Mouse (Mus musculus) lung, embryonic 14.5 days (tissue): ENCODE data around the gene 5730596B20Rik. TPM values are rescaled to one million over a fixed set of nuclear protein-coding genes. Genes with fewer than 3 reads are reported as not detected.

Experiments
- ATAC-seq: fragments of 200-750 bp; cut with Nextera tagmentation; 2 replicates; pipeline ENCODE4 v1.8.0; 2017; ENCODE audit warnings: mild to moderate bottlenecking, moderate TSS enrichment, moderate library complexity; ENCODE audit not compliant: insufficient read depth
- DNase-seq: peaks from one replicate; pipeline ENCODE4 v3.0.0-alpha.2; 2015
- H3K27ac ChIP-seq: fragments of 300-500 bp; sonication (generic); 2 replicates; pipeline ENCODE4 v1.5.1; 2014; ENCODE audit warnings: low read depth, mild to moderate bottlenecking, moderate library complexity
- H3K27me3 ChIP-seq: fragments of 300-500 bp; sonication (generic); 2 replicates; pipeline ENCODE4 v1.6.1; 2014; ENCODE audit warnings: low read length, control low read depth; ENCODE audit not compliant: insufficient read depth
- H3K36me3 ChIP-seq: fragments of 300-500 bp; sonication (generic); 2 replicates; pipeline ENCODE4 v1.6.1; 2014; ENCODE audit warnings: control low read depth; ENCODE audit not compliant: insufficient read depth
- H3K4me1 ChIP-seq: fragments of 300-500 bp; sonication (generic); 2 replicates; pipeline ENCODE4 v1.6.1; 2014; ENCODE audit warnings: antibody characterized with exemption, control low read depth; ENCODE audit not compliant: insufficient read depth
- H3K4me2 ChIP-seq: fragments of 300-500 bp; sonication (generic); 2 replicates; pipeline ENCODE4 v1.6.1; 2014; ENCODE audit warnings: mild to moderate bottlenecking
- H3K4me3 ChIP-seq: fragments of 300-500 bp; sonication (generic); 2 replicates; pipeline ENCODE4 v1.5.1; 2014; ENCODE audit warnings: low read depth, low read length
- H3K9ac ChIP-seq: fragments of 300-500 bp; sonication (generic); 2 replicates; pipeline ENCODE4 v1.6.1; 2014
- H3K9me3 ChIP-seq: fragments of 300-500 bp; sonication (generic); 2 replicates; pipeline ENCODE4 v1.6.1; 2016; ENCODE audit warnings: low read depth, low read length, control low read depth
- CTCF ChIP-seq: IDR thresholded peaks from 2 replicates; pipeline ENCODE4 v1.5.1; 2016; ENCODE audit warnings: antibody characterized with exemption, low read depth
- WGBS: fragments of 180-500 bp; shearing (Covaris S2); extraction: QIAGEN DNeasy Blood & Tissue Kit; methylation state at CpG from one replicate; pipeline ENCODE4 v1.1.7; 2014; 5-methylcytosine and 5-hydroxymethylcytosine counted together
- polyA plus RNA-seq: library from polyadenylated mRNA; unstranded; fragments of >200 nt; fragmentation: Nextera tagmentation; extraction: Ambion mirVana; gene quantifications from 2 replicates; pipeline ENCODE4 v1.2.1, GENCODE M21; 2014

5730596B20Rik gene
- polyA plus RNA-seq, 1 experiment from 2014 or later: 2.6 TPM

DNA sequence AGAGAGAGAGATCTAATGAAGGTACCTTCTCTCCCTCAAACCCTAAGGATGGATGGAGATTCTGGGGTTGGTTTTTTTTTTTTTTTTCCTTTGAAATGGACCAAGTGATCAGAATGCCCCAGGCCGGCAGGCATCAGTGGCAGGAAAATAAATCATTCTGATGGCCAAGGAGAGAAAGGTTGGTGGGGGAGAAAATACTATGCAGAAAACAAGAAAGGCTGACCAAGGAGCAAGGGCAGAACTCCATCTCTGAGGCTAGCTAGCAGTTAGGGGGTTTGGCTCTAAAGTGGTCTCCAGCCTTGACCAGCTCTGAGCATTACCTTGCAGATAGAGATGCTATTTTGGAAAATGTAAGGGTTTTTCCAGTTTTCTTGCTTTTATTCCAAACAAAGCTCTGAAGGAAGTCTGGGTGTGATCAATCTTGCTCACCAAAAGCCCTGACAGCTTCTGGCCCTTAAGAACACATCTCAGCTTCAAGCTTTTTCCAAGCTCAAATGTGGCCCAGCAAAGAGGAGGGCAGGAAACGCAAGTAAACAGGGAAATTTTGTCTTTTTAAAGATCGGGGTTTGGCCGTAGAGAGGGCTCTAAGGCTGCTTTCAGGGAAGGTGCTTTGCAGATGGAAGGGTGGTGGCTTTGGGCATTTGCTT, 10.7 kb upstream of the 5730596B20Rik start:
- DNase-seq (peak; percentile 75), ATAC-seq (no peak)
- Histone ChIP-seq H3K27me3 (peaks cover 33% of the 10 kb centered on the region), H3K27ac (peak overlapping the region; percentile 98), H3K4me2 (peak overlapping the region; percentile 79), H3K36me3 (peaks cover 10% of the 10 kb centered on the region), H3K9me3 (no peaks in the 10 kb centered on the region), H3K4me1 (peaks cover 17% of the 10 kb centered on the region), H3K4me3 (peak overlapping the region; percentile 71), H3K9ac (peak overlapping the region; percentile 91)
- WGBS: 14% methylated on average over 4 of the region's 4 CpGs
- TF ChIP-seq CTCF: no peak

- WGBS: 31% methylated on average over 1 of the region's 1 CpGs
- Histone ChIP-seq H3K27ac (peak overlapping the region; percentile 98), H3K36me3 (peaks cover 10% of the 10 kb centered on the region), H3K4me2 (peak overlapping the region; percentile 79), H3K27me3 (peaks cover 34% of the 10 kb centered on the region), H3K9ac (peak overlapping the region; percentile 91), H3K4me3 (peak overlapping the region; percentile 71), H3K9me3 (no peaks in the 10 kb centered on the region), H3K4me1 (peaks cover 17% of the 10 kb centered on the region)
- no peak for TF ChIP-seq CTCF
- ATAC-seq (no peak), DNase-seq (no peak)
Measured at GRCm38 (mm10) chr6:52167176-52167575, 10.1 kb upstream of the 5730596B20Rik start.

- Histone ChIP-seq H3K27me3 (peaks cover 36% of the 10 kb centered on the region), H3K4me2 (peak overlapping the region; percentile 79), H3K4me3 (peak overlapping the region; percentile 71), H3K36me3 (peaks cover 10% of the 10 kb centered on the region), H3K9me3 (no peaks in the 10 kb centered on the region), H3K27ac (peak overlapping the region; percentile 98), H3K9ac (peak overlapping the region; percentile 91), H3K4me1 (peaks cover 17% of the 10 kb centered on the region)
- no peak for TF ChIP-seq CTCF
- WGBS: 8% methylated on average over 14 of the region's 14 CpGs
- ATAC-seq (no peak), DNase-seq (peak; percentile 79)
Measured at GRCm38 (mm10) chr6:52167736-52168161, 9.5 kb upstream of the 5730596B20Rik start.

DNA sequence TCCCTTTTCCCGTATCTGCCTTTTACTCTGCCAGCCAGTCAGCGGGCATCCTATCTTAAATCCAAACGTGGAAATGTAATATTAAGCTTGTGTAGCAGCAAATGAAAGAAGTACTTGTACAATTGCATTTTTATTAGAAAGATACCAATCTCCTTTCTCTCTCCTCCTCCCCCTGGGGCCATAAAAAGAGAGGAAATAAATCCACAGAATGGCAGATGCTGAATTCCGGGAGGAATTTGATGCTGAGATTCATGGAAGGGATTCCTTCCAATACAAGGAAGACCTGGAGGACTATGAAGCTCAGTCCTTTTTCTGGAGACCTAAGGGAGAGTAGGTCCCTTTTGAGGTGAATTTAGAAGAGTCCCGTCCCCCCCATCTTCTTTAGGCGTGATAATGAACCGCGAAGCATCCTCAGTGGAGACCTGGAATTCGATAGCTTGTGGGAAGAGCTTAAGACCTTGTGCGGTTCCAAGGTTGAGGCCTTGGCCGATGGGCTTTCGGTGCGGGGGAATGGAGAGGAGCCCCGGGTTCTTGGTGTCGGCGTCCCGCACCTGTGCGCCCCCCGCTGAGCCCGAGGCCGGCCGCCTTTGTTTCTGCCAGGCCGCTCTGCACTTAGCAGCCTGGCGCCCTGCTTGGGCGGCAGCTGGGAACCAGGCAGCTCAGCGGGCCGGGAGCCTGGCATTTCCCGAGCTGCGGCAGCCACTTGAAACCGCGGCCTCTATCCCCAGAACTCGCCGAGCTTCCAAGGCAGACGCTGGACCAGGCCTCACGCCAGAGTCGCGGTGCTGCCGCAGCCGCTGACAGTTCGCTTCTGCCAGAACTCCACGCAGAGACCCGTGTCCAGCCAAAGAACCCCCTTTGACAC, 8.9 kb upstream of the 5730596B20Rik start:
- Histone ChIP-seq H3K4me1 (peaks cover 17% of the 10 kb centered on the region), H3K27me3 (peaks cover 41% of the 10 kb centered on the region), H3K9me3 (no peaks in the 10 kb centered on the region), H3K36me3 (peaks cover 10% of the 10 kb centered on the region), H3K4me2 (peak overlapping the region; percentile 79), H3K9ac (peak overlapping the region; percentile 91), H3K27ac (peak overlapping the region; percentile 98), H3K4me3 (peak overlapping the region; percentile 71)
- DNase-seq: peak; percentile 73
- no peak for ATAC-seq
- WGBS: 3% methylated on average over 42 of the region's 42 CpGs
- TF ChIP-seq CTCF: no peak

DNA sequence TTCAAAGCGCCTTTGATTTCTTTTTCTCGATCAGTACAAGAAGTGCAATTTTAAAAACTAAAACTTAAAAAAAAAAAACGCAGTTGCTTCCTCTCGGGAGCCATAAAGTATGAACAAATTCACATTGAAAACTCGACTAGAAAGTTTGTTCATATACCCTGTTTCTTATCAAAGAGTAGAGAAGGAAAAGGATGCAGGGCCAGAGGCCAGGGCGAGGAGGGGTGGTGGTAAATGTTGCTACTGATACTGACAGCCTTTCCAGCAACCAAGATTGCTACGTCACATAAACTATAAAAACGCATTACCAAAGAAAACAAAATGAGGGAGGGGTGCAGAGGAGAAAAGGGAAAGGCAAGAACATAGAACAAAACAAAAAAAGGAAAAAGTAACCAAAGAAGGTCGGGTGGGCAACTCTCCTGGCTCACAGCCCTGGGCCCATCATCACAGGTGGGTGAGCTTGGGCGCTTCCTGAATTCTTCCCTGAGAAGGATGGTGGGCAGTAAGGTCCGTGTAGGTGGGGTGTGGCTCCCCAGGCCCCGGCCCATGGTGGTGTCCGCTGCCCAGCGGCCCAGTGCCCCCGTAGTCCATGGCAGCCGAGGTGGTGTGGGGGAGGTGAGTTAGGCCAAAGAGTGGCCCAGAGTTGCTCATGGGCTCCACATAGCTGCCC, 7.7 kb upstream of the 5730596B20Rik start:
- Histone ChIP-seq H3K36me3 (peaks cover 10% of the 10 kb centered on the region), H3K9ac (peak overlapping the region; percentile 91), H3K4me3 (peak overlapping the region; percentile 71), H3K27ac (peak overlapping the region; percentile 98), H3K9me3 (no peaks in the 10 kb centered on the region), H3K27me3 (peaks cover 42% of the 10 kb centered on the region), H3K4me2 (peak overlapping the region; percentile 79), H3K4me1 (peaks cover 17% of the 10 kb centered on the region)
- ATAC-seq (0 out of 2 replicates have a peak, but pooled peaks have one; percentile 0), DNase-seq (peak; percentile 70)
- 13% methylated on average over 16 of the region's 16 CpGs for WGBS
- TF ChIP-seq CTCF: no peak

DNA sequence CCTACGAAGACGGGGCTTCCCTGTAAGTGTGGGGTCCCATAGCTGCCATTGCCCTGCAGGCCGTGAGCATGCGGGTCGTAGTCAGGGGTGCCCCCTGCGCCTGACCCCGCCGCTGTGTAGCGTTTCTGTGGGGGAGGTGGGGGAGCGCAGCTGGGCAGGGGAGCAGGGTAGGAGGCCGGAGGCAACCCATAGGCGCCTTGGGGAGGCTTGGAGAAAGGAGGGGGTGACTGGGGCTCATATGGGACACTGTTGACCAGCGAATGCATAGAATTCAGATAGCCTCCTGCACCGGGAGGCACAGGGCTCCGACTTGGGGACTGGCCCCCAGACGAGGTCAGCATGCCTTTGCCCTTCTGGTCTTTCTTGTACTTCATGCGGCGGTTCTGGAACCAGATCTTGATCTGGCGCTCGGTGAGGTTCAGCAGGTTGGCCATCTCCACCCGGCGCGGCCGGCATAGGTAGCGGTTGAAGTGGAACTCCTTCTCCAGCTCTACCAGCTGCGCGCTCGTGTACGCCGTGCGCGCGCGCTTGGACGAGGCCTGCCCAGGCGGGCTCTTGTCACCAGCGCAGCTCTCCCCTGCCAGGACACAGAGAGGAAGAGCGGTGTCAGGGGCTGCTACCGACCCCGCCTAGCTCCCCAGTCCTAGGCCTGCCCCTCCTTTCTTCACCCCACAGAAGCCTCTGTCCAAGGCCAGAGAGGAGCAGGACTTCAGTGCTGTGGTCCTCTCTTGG, 7.0 kb upstream of the 5730596B20Rik start:
- H3K4me2 ChIP-seq: peak overlapping the region; percentile 79
- DNase-seq (peak; percentile 79), ATAC-seq (peak; percentile 33)
- WGBS: 4% methylated on average over 40 of the region's 40 CpGs
- peaks cover 10% of the 10 kb centered on the region for H3K36me3 ChIP-seq
- H3K9ac ChIP-seq: peak overlapping the region; percentile 91
- TF ChIP-seq CTCF: no peak
- peak overlapping the region; percentile 33 for H3K4me3 ChIP-seq
- H3K27me3 ChIP-seq: peaks cover 49% of the 10 kb centered on the region
- H3K9me3 ChIP-seq: no peaks in the 10 kb centered on the region
- H3K27ac ChIP-seq: peak overlapping the region; percentile 98
- H3K4me1 ChIP-seq: peaks cover 17% of the 10 kb centered on the region
